Mouse (Mus musculus): ENCODE measurements around the gene Omt2b. TPM values are rescaled to one million over a fixed set of nuclear protein-coding genes. Genes with fewer than 3 reads are reported as not detected.
"Not testable (repeated sequence)": the region's sequence is repeated elsewhere in the genome, so short reads cannot be mapped to it uniquely, and the experiment has no call there.

The Omt2b gene
- polyA plus RNA-seq, 1 experiment = not detected

GRCm38 (mm10) chr9:78298232-78298631 is 29.2 kb upstream of the Omt2b start:
- no peaks in the 10 kb centered on the region for H3K79me2 ChIP-seq (ENCODE audit: control insufficient read depth, insufficient read depth)
- peak; percentile 32 for TF ChIP-seq MYOD1 (IDR thresholded peaks at IDR 0.05; ENCODE audit: control insufficient read depth, insufficient read length, low read depth)
- TF ChIP-seq MAX (IDR thresholded peaks at IDR 0.05) = no peak
- no peak for TF ChIP-seq MYOG (IDR thresholded peaks at IDR 0.05; ENCODE audit: control insufficient read depth, extremely low read depth, insufficient read length)
- peak; percentile 41 for TF ChIP-seq CEBPB (IDR thresholded peaks at IDR 0.05; ENCODE audit: low read depth)
- no peak for TF ChIP-seq FOSL1 (IDR thresholded peaks at IDR 0.05; ENCODE audit: insufficient read depth, low read length, poor library complexity, severe bottlenecking)
- TF ChIP-seq CTCF (IDR thresholded peaks at IDR 0.05; ENCODE audit: control insufficient read depth, insufficient read depth, insufficient read length) = no peak
- peak; percentile 72 for TF ChIP-seq USF1 (IDR thresholded peaks at IDR 0.05; ENCODE audit: low read depth)
- H3K27me3 ChIP-seq (ENCODE audit: control insufficient read depth, insufficient read depth, insufficient read length) = no peaks in the 10 kb centered on the region

GRCm38 (mm10) chr9:78299143-78299542 is 28.2 kb upstream of the Omt2b start:
- H3K79me3 ChIP-seq (ENCODE audit: low read depth); H3ac ChIP-seq (ENCODE audit: control insufficient read depth, insufficient read length, low read depth); H3K36me3 ChIP-seq (ENCODE audit: control insufficient read depth, insufficient read depth); H3K79me2 ChIP-seq (ENCODE audit: control insufficient read depth, insufficient read depth); H3K27me3 ChIP-seq (ENCODE audit: control insufficient read depth, insufficient read depth, insufficient read length); H3K4me3 ChIP-seq (ENCODE audit: insufficient read depth, poor library complexity, severe bottlenecking): not testable (repeated sequence)

More at GRCm38 (mm10) chr9:78298232-78298631, 29.2 kb upstream of the Omt2b start:
- no peaks in the 10 kb centered on the region for H3K79me3 ChIP-seq (ENCODE audit: low read depth)
- no peak overlapping the region for H3K4me3 ChIP-seq (ENCODE audit: insufficient read depth, poor library complexity, severe bottlenecking)
- no peaks in the 10 kb centered on the region for H3K36me3 ChIP-seq (ENCODE audit: control insufficient read depth, insufficient read depth)
- H3ac ChIP-seq (ENCODE audit: control insufficient read depth, insufficient read length, low read depth) = no peak overlapping the region

- H3K79me3 ChIP-seq (ENCODE audit: low read depth); H3K36me3 ChIP-seq (ENCODE audit: control insufficient read depth, insufficient read depth); H3ac ChIP-seq (ENCODE audit: control insufficient read depth, insufficient read length, low read depth); H3K4me3 ChIP-seq (ENCODE audit: insufficient read depth, poor library complexity, severe bottlenecking); H3K79me2 ChIP-seq (ENCODE audit: control insufficient read depth, insufficient read depth); H3K27me3 ChIP-seq (ENCODE audit: control insufficient read depth, insufficient read depth, insufficient read length): not testable (repeated sequence)
These were observed 19.3 kb upstream of the Omt2b start for GRCm38 (mm10) chr9:78308122-78308521.

- Histone ChIP-seq H3K79me2 (ENCODE audit: control insufficient read depth, insufficient read depth) (no peaks in the 10 kb centered on the region), H3K36me3 (ENCODE audit: control insufficient read depth, insufficient read depth) (no peaks in the 10 kb centered on the region), H3ac (ENCODE audit: control insufficient read depth, insufficient read length, low read depth) (no peak within 1 kb of the TSS), H3K27me3 (ENCODE audit: control insufficient read depth, insufficient read depth, insufficient read length) (no peaks in the 10 kb centered on the region), H3K79me3 (ENCODE audit: low read depth) (no peaks in the 10 kb centered on the region), H3K4me3 (ENCODE audit: insufficient read depth, poor library complexity, severe bottlenecking) (no peak within 1 kb of the TSS)
- TF ChIP-seq CEBPB (IDR thresholded peaks at IDR 0.05; ENCODE audit: low read depth) = no peak
- TF ChIP-seq FOSL1 (IDR thresholded peaks at IDR 0.05; ENCODE audit: insufficient read depth, low read length, poor library complexity, severe bottlenecking) = no peak
- no peak for TF ChIP-seq MYOD1 (IDR thresholded peaks at IDR 0.05; ENCODE audit: control insufficient read depth, insufficient read length, low read depth)
- TF ChIP-seq USF1 (IDR thresholded peaks at IDR 0.05; ENCODE audit: low read depth) = no peak
- TF ChIP-seq MYOG (IDR thresholded peaks at IDR 0.05; ENCODE audit: control insufficient read depth, extremely low read depth, insufficient read length) = no peak
- no peak for TF ChIP-seq CTCF (IDR thresholded peaks at IDR 0.05; ENCODE audit: control insufficient read depth, insufficient read depth, insufficient read length)
- TF ChIP-seq MAX (IDR thresholded peaks at IDR 0.05) = no peak
These were observed 12.7 kb upstream of the Omt2b start, which contains the start of gene Omt2a for GRCm38 (mm10) chr9:78314696-78315095. TSS of gene Omt2a (minus strand) at chr9:78314796.

GRCm38 (mm10) chr9:78319499-78319898 is 7.9 kb upstream of the Omt2b start:
- Histone ChIP-seq H3K4me3 (ENCODE audit: insufficient read depth, poor library complexity, severe bottlenecking) (no peak overlapping the region), H3ac (ENCODE audit: control insufficient read depth, insufficient read length, low read depth) (no peak overlapping the region), H3K36me3 (ENCODE audit: control insufficient read depth, insufficient read depth) (no peaks in the 10 kb centered on the region), H3K27me3 (ENCODE audit: control insufficient read depth, insufficient read depth, insufficient read length) (no peaks in the 10 kb centered on the region), H3K79me3 (ENCODE audit: low read depth) (no peaks in the 10 kb centered on the region), H3K79me2 (ENCODE audit: control insufficient read depth, insufficient read depth) (no peaks in the 10 kb centered on the region)
- no peak for TF ChIP-seq CTCF (IDR thresholded peaks at IDR 0.05; ENCODE audit: control insufficient read depth, insufficient read depth, insufficient read length)
- no peak for TF ChIP-seq USF1 (IDR thresholded peaks at IDR 0.05; ENCODE audit: low read depth)
- TF ChIP-seq CEBPB (IDR thresholded peaks at IDR 0.05; ENCODE audit: low read depth) = no peak
- TF ChIP-seq FOSL1 (IDR thresholded peaks at IDR 0.05; ENCODE audit: insufficient read depth, low read length, poor library complexity, severe bottlenecking) = no peak
- no peak for TF ChIP-seq MYOG (IDR thresholded peaks at IDR 0.05; ENCODE audit: control insufficient read depth, extremely low read depth, insufficient read length)
- no peak for TF ChIP-seq MAX (IDR thresholded peaks at IDR 0.05)
- TF ChIP-seq MYOD1 (IDR thresholded peaks at IDR 0.05; ENCODE audit: control insufficient read depth, insufficient read length, low read depth) = no peak

- H3K4me3 ChIP-seq (ENCODE audit: insufficient read depth, poor library complexity, severe bottlenecking); H3ac ChIP-seq (ENCODE audit: control insufficient read depth, insufficient read length, low read depth); H3K79me2 ChIP-seq (ENCODE audit: control insufficient read depth, insufficient read depth): not testable (repeated sequence)
These were observed 9.7 kb downstream of the Omt2b start for GRCm38 (mm10) chr9:78337050-78337449.

GRCm38 (mm10) chr9:78340324-78340723 is 12.9 kb downstream of the Omt2b start:
- H3K27me3 ChIP-seq (ENCODE audit: control insufficient read depth, insufficient read depth, insufficient read length); H3K79me2 ChIP-seq (ENCODE audit: control insufficient read depth, insufficient read depth); H3ac ChIP-seq (ENCODE audit: control insufficient read depth, insufficient read length, low read depth); H3K4me3 ChIP-seq (ENCODE audit: insufficient read depth, poor library complexity, severe bottlenecking); H3K36me3 ChIP-seq (ENCODE audit: control insufficient read depth, insufficient read depth); H3K79me3 ChIP-seq (ENCODE audit: low read depth): not testable (repeated sequence)
- peak; percentile 24 for TF ChIP-seq CTCF (IDR thresholded peaks at IDR 0.05; ENCODE audit: control insufficient read depth, insufficient read depth, insufficient read length)

More at GRCm38 (mm10) chr9:78337050-78337449, 9.7 kb downstream of the Omt2b start:
- H3K79me3 ChIP-seq (ENCODE audit: low read depth); H3K27me3 ChIP-seq (ENCODE audit: control insufficient read depth, insufficient read depth, insufficient read length); H3K36me3 ChIP-seq (ENCODE audit: control insufficient read depth, insufficient read depth): not testable (repeated sequence)

GRCm38 (mm10) chr9:78342494-78342893 is 15.1 kb downstream of the Omt2b start:
- H3K4me3 ChIP-seq (ENCODE audit: insufficient read depth, poor library complexity, severe bottlenecking); H3K27me3 ChIP-seq (ENCODE audit: control insufficient read depth, insufficient read depth, insufficient read length); H3K79me3 ChIP-seq (ENCODE audit: low read depth); H3K79me2 ChIP-seq (ENCODE audit: control insufficient read depth, insufficient read depth); H3ac ChIP-seq (ENCODE audit: control insufficient read depth, insufficient read length, low read depth); H3K36me3 ChIP-seq (ENCODE audit: control insufficient read depth, insufficient read depth): not testable (repeated sequence)

GRCm38 (mm10) chr9:78343055-78343454 is 15.7 kb downstream of the Omt2b start:
- not testable (repeated sequence) for H3ac ChIP-seq (ENCODE audit: control insufficient read depth, insufficient read length, low read depth); H3K4me3 ChIP-seq (ENCODE audit: insufficient read depth, poor library complexity, severe bottlenecking); H3K36me3 ChIP-seq (ENCODE audit: control insufficient read depth, insufficient read depth); H3K27me3 ChIP-seq (ENCODE audit: control insufficient read depth, insufficient read depth, insufficient read length); H3K79me2 ChIP-seq (ENCODE audit: control insufficient read depth, insufficient read depth); H3K79me3 ChIP-seq (ENCODE audit: low read depth)

GRCm38 (mm10) chr9:78345235-78345634 is 17.8 kb downstream of the Omt2b start:
- not testable (repeated sequence) for H3K79me3 ChIP-seq (ENCODE audit: low read depth); H3K27me3 ChIP-seq (ENCODE audit: control insufficient read depth, insufficient read depth, insufficient read length); H3K79me2 ChIP-seq (ENCODE audit: control insufficient read depth, insufficient read depth); H3ac ChIP-seq (ENCODE audit: control insufficient read depth, insufficient read length, low read depth); H3K36me3 ChIP-seq (ENCODE audit: control insufficient read depth, insufficient read depth); H3K4me3 ChIP-seq (ENCODE audit: insufficient read depth, poor library complexity, severe bottlenecking)

All from C2C12 (cell line).